Mouse (Mus musculus): Measurements from ENCODE around the gene Ubxn2a.

- TF ChIP-seq CTCF (IDR thresholded peaks at IDR 0.05; ENCODE audit: low read depth, low read length) (no peak), POLR2A (IDR thresholded peaks at IDR 0.05; ENCODE audit: borderline replicate concordance, low read depth, low read length) (no peak)
These were observed 38.6 kb downstream of the Ubxn2a start for GRCm38 (mm10) chr12:4868924-4869323.

Data from bone marrow macrophage, adult 2 months (primary cell).